Mouse (Mus musculus) small intestine, adult 2 months (tissue): ENCODE results near the gene Mmrn2. TPM values are rescaled to one million over a fixed set of nuclear protein-coding genes. Genes with fewer than 3 reads are reported as not detected.

Experiments used
- H3K27ac ChIP-seq: fragments of 200-500 bp; 2 replicates; pipeline ENCODE4 v1.5.1; 2012; ENCODE audit warnings: low read depth, low read length, control low read depth, inconsistent platforms; ENCODE audit not compliant: insufficient read depth
- H3K27me3 ChIP-seq: fragments of 200-500 bp; 2 replicates; pipeline ENCODE4 v1.6.1; 2012; ENCODE audit warnings: mild to moderate bottlenecking, moderate library complexity, low read length, inconsistent platforms; ENCODE audit not compliant: control insufficient read depth, insufficient read depth
- H3K36me3 ChIP-seq: fragments of 200-500 bp; 2 replicates; pipeline ENCODE4 v1.6.1; 2012; ENCODE audit warnings: mild to moderate bottlenecking, low read length, control low read depth, inconsistent platforms; ENCODE audit not compliant: control insufficient read depth, insufficient read depth
- H3K4me1 ChIP-seq: fragments of 200-500 bp; 2 replicates; pipeline ENCODE4 v1.6.1; 2012; ENCODE audit warnings: low read length, inconsistent platforms, mixed read lengths; ENCODE audit not compliant: control insufficient read depth, insufficient read depth, insufficient read length
- H3K4me3 ChIP-seq: fragments of 200-500 bp; 2 replicates; pipeline ENCODE4 v1.5.1; 2012; ENCODE audit warnings: low read depth, mild to moderate bottlenecking, control low read depth, inconsistent platforms, low read length, moderate library complexity
- CTCF ChIP-seq: fragments of 200-500 bp; IDR thresholded peaks from 2 replicates; pipeline ENCODE4 v1.5.1; 2012; ENCODE audit warnings: low read depth, mild to moderate bottlenecking, control low read depth, inconsistent platforms, low read length, moderate library complexity, mixed read lengths; ENCODE audit not compliant: insufficient replicate concordance, insufficient read length; ENCODE audit errors: extremely low read depth
- POLR2A ChIP-seq: fragments of 200-500 bp; IDR thresholded peaks from 2 replicates; pipeline ENCODE4 v1.6.1; 2012; ENCODE audit warnings: low read depth, mild to moderate bottlenecking, control low read depth, inconsistent platforms, low read length, moderate library complexity
- WGBS: fragments of 180-500 bp; shearing (Covaris S2); methylation state at CpG from one replicate; pipeline ENCODE4 v1.1.7; 2018; 5-methylcytosine and 5-hydroxymethylcytosine counted together
- polyA plus RNA-seq: library from polyadenylated mRNA; depleted of rRNA; stranded (reverse); fragments of >200 nt; gene quantifications from 2 replicates; pipeline ENCODE4 v1.2.3, GENCODE M21; 2012

Gene Mmrn2
- polyA plus RNA-seq, 1 experiment: 5.5 TPM

- peaks cover 41% of the 10 kb centered on the region for H3K36me3 ChIP-seq
Observed at GRCm38 (mm10) chr14:34428274-34428673, 53.0 kb downstream of the Mmrn2 start.

GRCm38 (mm10) chr14:34429069-34429468 is 53.8 kb downstream of the Mmrn2 start:
- WGBS: 58% methylated on average over 1 of the region's 1 CpGs
- TF ChIP-seq CTCF: no peak
- no peak for TF ChIP-seq POLR2A
- H3K36me3 ChIP-seq: peaks cover 38% of the 10 kb centered on the region
- H3K27me3 ChIP-seq: no peaks in the 10 kb centered on the region
- H3K27ac ChIP-seq: no peak overlapping the region
- H3K4me1 ChIP-seq: no peaks in the 10 kb centered on the region
- H3K4me3 ChIP-seq: no peak overlapping the region

More at GRCm38 (mm10) chr14:34428274-34428673, 53.0 kb downstream of the Mmrn2 start:
- no peak overlapping the region for H3K4me3 ChIP-seq
- no peaks in the 10 kb centered on the region for H3K4me1 ChIP-seq
- 91% methylated on average over 3 of the region's 3 CpGs for WGBS
- TF ChIP-seq POLR2A: no peak
- TF ChIP-seq CTCF: no peak
- no peak overlapping the region for H3K27ac ChIP-seq
- no peaks in the 10 kb centered on the region for H3K27me3 ChIP-seq

GRCm38 (mm10) chr14:34440526-34441066 is 65.3 kb downstream of the Mmrn2 start:
- TF ChIP-seq POLR2A (no peak), CTCF (no peak)
- no peak overlapping the region for H3K27ac ChIP-seq
- no peak overlapping the region for H3K4me3 ChIP-seq
- peaks cover 30% of the 10 kb centered on the region for H3K36me3 ChIP-seq
- 85% methylated on average over 3 of the region's 3 CpGs for WGBS
- no peaks in the 10 kb centered on the region for H3K27me3 ChIP-seq
- H3K4me1 ChIP-seq: no peaks in the 10 kb centered on the region

GRCm38 (mm10) chr14:34442531-34442930 is 67.3 kb downstream of the Mmrn2 start:
- H3K27me3 ChIP-seq: no peaks in the 10 kb centered on the region
- 85% methylated on average over 4 of the region's 4 CpGs for WGBS
- TF ChIP-seq CTCF (no peak), POLR2A (no peak)

GRCm38 (mm10) chr14:34444368-34444767 is 69.1 kb downstream of the Mmrn2 start:
- no peak for TF ChIP-seq POLR2A
- no peak for TF ChIP-seq CTCF
- Histone ChIP-seq H3K36me3 (peaks cover 34% of the 10 kb centered on the region), H3K27ac (no peak overlapping the region), H3K4me3 (no peak overlapping the region), H3K27me3 (no peaks in the 10 kb centered on the region), H3K4me1 (no peaks in the 10 kb centered on the region)
- WGBS: 79% methylated on average over 5 of the region's 5 CpGs

More at GRCm38 (mm10) chr14:34442531-34442930, 67.3 kb downstream of the Mmrn2 start:
- H3K4me1 ChIP-seq: no peaks in the 10 kb centered on the region
- H3K36me3 ChIP-seq: peaks cover 40% of the 10 kb centered on the region
- no peak overlapping the region for H3K27ac ChIP-seq
- no peak overlapping the region for H3K4me3 ChIP-seq

GRCm38 (mm10) chr14:34444924-34445323 is 69.7 kb downstream of the Mmrn2 start:
- Histone ChIP-seq H3K4me3 (no peak overlapping the region), H3K36me3 (peaks cover 31% of the 10 kb centered on the region), H3K27ac (no peak overlapping the region), H3K4me1 (no peaks in the 10 kb centered on the region), H3K27me3 (no peaks in the 10 kb centered on the region)
- no peak for TF ChIP-seq POLR2A

- no peak overlapping the region for H3K4me3 ChIP-seq
- TF ChIP-seq CTCF (no peak), POLR2A (no peak)
- no peaks in the 10 kb centered on the region for H3K4me1 ChIP-seq
- 89% methylated on average over 3 of the region's 3 CpGs for WGBS
- no peak overlapping the region for H3K27ac ChIP-seq
- peaks cover 28% of the 10 kb centered on the region for H3K36me3 ChIP-seq
- no peaks in the 10 kb centered on the region for H3K27me3 ChIP-seq
Observed at GRCm38 (mm10) chr14:34445348-34445747, 70.1 kb downstream of the Mmrn2 start.
